Mouse (Mus musculus) heart, adult 2 months (tissue): ENCODE data around the gene Btnl2.

Source experiments
- CTCF ChIP-seq: fragments of 200-600 bp; IDR thresholded peaks from 2 replicates; pipeline ENCODE4 v1.8.1; 2022; ENCODE audit warnings: antibody characterized with exemption, mild to moderate bottlenecking, moderate library complexity
- EP300 ChIP-seq: fragments of 200-500 bp; IDR thresholded peaks from 2 replicates; pipeline ENCODE4 v1.6.1; 2011; ENCODE audit warnings: low read depth, low read length, control low read depth; ENCODE audit not compliant: insufficient read depth
- POLR2A ChIP-seq: fragments of 200-500 bp; IDR thresholded peaks from 2 replicates; pipeline ENCODE4 v1.6.1; 2011; ENCODE audit warnings: mild to moderate bottlenecking, low read depth, low read length, control low read depth; ENCODE audit not compliant: insufficient read depth

- no peak for TF ChIP-seq CTCF
- no peak for TF ChIP-seq POLR2A
- TF ChIP-seq EP300: no peak
Measured at GRCm38 (mm10) chr17:34317275-34317674, 37.3 kb upstream of the Btnl2 start.
